Mouse (Mus musculus) E14TG2a.4 (cell line): ENCODE results near the gene Hist2h2aa1.
"Not testable (repeated sequence)": the region's sequence is repeated elsewhere in the genome, so short reads cannot be mapped to it uniquely, and the experiment has no call there.

Experiments
- CTCF ChIP-seq: conservative IDR thresholded peaks from 2 replicates; pipeline ENCODE4 v1.5.1; 2014; ENCODE audit warnings: low read length
- NANOG ChIP-seq: IDR thresholded peaks from 2 replicates; pipeline ENCODE4 v1.6.1; 2014; ENCODE audit warnings: borderline replicate concordance, low read length, mixed read lengths

- not testable (repeated sequence) for TF ChIP-seq CTCF, NANOG
Observed at GRCm38 (mm10) chr3:96290727-96291126, 45.4 kb downstream of the Hist2h2aa1 start.
